ENCODE assay signal across 25 mouse cellular contexts in the genomic region with DNA sequence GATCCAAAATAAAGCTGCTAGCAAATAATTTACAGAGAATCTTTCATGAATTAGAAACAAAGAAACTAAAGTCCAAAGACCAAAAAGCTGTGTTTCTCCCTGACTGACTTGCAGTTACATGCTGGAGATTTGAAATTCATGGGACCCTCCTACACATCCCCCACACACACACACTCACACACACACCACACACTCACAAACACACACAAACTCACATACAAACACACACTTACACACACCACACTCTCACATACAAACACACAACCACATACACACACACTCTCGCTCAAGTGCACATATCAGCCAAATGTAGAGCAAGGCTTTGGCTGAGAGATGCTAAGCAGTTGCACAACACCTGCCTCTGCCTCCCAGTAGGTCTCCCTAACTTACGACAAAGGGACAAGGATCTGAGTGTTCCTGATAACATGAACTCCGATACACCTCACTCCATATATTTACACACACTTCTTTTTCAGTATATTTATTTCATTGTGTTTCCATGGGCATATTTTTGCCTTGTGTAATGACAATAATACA. TPM values are rescaled to one million over a fixed set of nuclear protein-coding genes. Genes with fewer than 3 reads are reported as not detected.
A peak's percentile ranks its signal among the peaks of the same experiment; 100 is the strongest.
DNase-seq lines count a peak whose midpoint lies in the region; ATAC-seq and TF ChIP-seq lines count a peak whose summit lies in the region.
"Had no signal": no experiment of that assay in that cellular context is flagged by ENCODE, and none has a peak within 500 bp of the region (broad histone marks: within the 10 kb centered on the region; RNA-seq: fewer than 3 reads in every experiment).

No protein-coding gene starts in this region.

- peak; percentile 56 for DNase-seq in kidney, adult 18-20 months
- DNase-seq in liver, adult 2 months (ENCODE audit: extremely low read depth, low read depth, low spot score), result peak; percentile 98
- no peak for DNase-seq in liver, embryonic 11.5 days (ENCODE audit: low spot score)
- DNase-seq in layer of hippocampus, adult 9-11 months, result no peak
- DNase-seq: adrenal gland, adult 8-10 months; adrenal gland, postnatal 25 days; cerebellum, adult 11-12 months; cerebellum, adult 8-10 months; cerebellum, postnatal 10 days; cerebellum, postnatal 36 days; embryo, embryonic 11 days; gastrocnemius, postnatal 14 days; heart, adult 11 months had no signal

- no peak overlapping the region for H3K27ac ChIP-seq in kidney, embryonic 14.5 days (ENCODE audit: low read depth, low read length)
- H3K27ac ChIP-seq in liver, adult 2 months (replicated peaks; ENCODE audit: insufficient read depth, low read depth, low read length), result peak overlapping the region; percentile 80
- no peak overlapping the region for H3K27ac ChIP-seq in liver, embryonic 11.5 days (ENCODE audit: low read depth, low read length)
- H3K27ac ChIP-seq in kidney, embryonic 15.5 days, result 0 out of 2 replicates have a peak overlapping the region, but pooled peaks have one; percentile 33
- peak overlapping the region; percentile 61; the same call in 1 of the 2 replicates for H3K27ac ChIP-seq in kidney, embryonic 16.5 days (ENCODE audit: low read length)
- H3K27ac ChIP-seq: embryonic facial prominence, embryonic 10.5 days; embryonic facial prominence, embryonic 13.5 days; forebrain, embryonic 12.5 days; forebrain, embryonic 15.5 days; hindbrain, embryonic 12.5 days; hindbrain, embryonic 15.5 days had no signal

- no peaks in the 10 kb centered on the region for H3K36me3 ChIP-seq in kidney, embryonic 14.5 days (ENCODE audit: control insufficient read depth, insufficient read depth, low read length)
- H3K36me3 ChIP-seq in liver, adult 2 months (ENCODE audit: control insufficient read depth, insufficient read depth, low read length), result no peaks in the 10 kb centered on the region
- no peaks in the 10 kb centered on the region for H3K36me3 ChIP-seq in liver, embryonic 11.5 days (ENCODE audit: control insufficient read depth, insufficient read depth, low read length)
- no peaks in the 10 kb centered on the region for H3K36me3 ChIP-seq in kidney, embryonic 15.5 days
- no peaks in the 10 kb centered on the region for H3K36me3 ChIP-seq in kidney, embryonic 16.5 days (ENCODE audit: insufficient read depth, low read length)
- H3K36me3 ChIP-seq: embryonic facial prominence, embryonic 10.5 days; embryonic facial prominence, embryonic 13.5 days; forebrain, embryonic 12.5 days; forebrain, embryonic 15.5 days; hindbrain, embryonic 12.5 days; hindbrain, embryonic 15.5 days had no signal

- no peaks in the 10 kb centered on the region for H3K9me3 ChIP-seq in kidney, embryonic 14.5 days (ENCODE audit: control insufficient read depth, low read length)
- H3K9me3 ChIP-seq in liver, embryonic 11.5 days (ENCODE audit: control insufficient read depth, low read length), result no peaks in the 10 kb centered on the region
- no peaks in the 10 kb centered on the region for H3K9me3 ChIP-seq in kidney, embryonic 15.5 days (replicated peaks)
- H3K9me3 ChIP-seq in kidney, embryonic 16.5 days (ENCODE audit: low read length), result no peaks in the 10 kb centered on the region
- H3K9me3 ChIP-seq: embryonic facial prominence, embryonic 10.5 days; embryonic facial prominence, embryonic 13.5 days; forebrain, embryonic 12.5 days; forebrain, embryonic 15.5 days; hindbrain, embryonic 12.5 days; hindbrain, embryonic 15.5 days had no signal

- no peaks in the 10 kb centered on the region for H3K27me3 ChIP-seq in kidney, embryonic 14.5 days (ENCODE audit: control insufficient read depth, insufficient read depth, low read length)
- no peaks in the 10 kb centered on the region for H3K27me3 ChIP-seq in liver, adult 2 months (ENCODE audit: control insufficient read depth, insufficient read depth, low read length)
- H3K27me3 ChIP-seq in liver, embryonic 11.5 days (replicated peaks; ENCODE audit: control insufficient read depth, insufficient read depth, low read length), result no peaks in the 10 kb centered on the region
- no peaks in the 10 kb centered on the region for H3K27me3 ChIP-seq in kidney, embryonic 15.5 days
- no peaks in the 10 kb centered on the region for H3K27me3 ChIP-seq in kidney, embryonic 16.5 days (ENCODE audit: insufficient read depth, low read length)
- H3K27me3 ChIP-seq: embryonic facial prominence, embryonic 13.5 days; forebrain, embryonic 12.5 days; forebrain, embryonic 15.5 days; hindbrain, embryonic 12.5 days; hindbrain, embryonic 15.5 days had no signal

- no peak overlapping the region for H3K4me2 ChIP-seq in kidney, embryonic 14.5 days (replicated peaks; ENCODE audit: low read depth, low read length)
- H3K4me2 ChIP-seq in liver, embryonic 11.5 days, result no peak overlapping the region
- H3K4me2 ChIP-seq in kidney, embryonic 15.5 days, result no peak overlapping the region
- no peak overlapping the region; the same call in 1 of the 2 replicates for H3K4me2 ChIP-seq in kidney, embryonic 16.5 days (replicated peaks; ENCODE audit: low read depth, low read length)
- H3K4me2 ChIP-seq: embryonic facial prominence, embryonic 13.5 days; forebrain, embryonic 12.5 days; forebrain, embryonic 15.5 days; heart, embryonic 11.5 days; hindbrain, embryonic 12.5 days; hindbrain, embryonic 15.5 days had no signal

- 91% methylated on average over 3 of the region's 3 CpGs for WGBS in kidney, embryonic 14.5 days
- WGBS in liver, adult 2 months, result 21% methylated on average over 3 of the region's 3 CpGs
- WGBS in liver, embryonic 11.5 days, result 76% methylated on average over 3 of the region's 3 CpGs
- WGBS in kidney, embryonic 15.5 days, result 90% methylated on average over 3 of the region's 3 CpGs
- WGBS in kidney, embryonic 16.5 days, result 82% methylated on average over 3 of the region's 3 CpGs

- peaks cover 40% of the 10 kb centered on the region for H3K79me2 ChIP-seq in liver, adult 2 months (ENCODE audit: control insufficient read depth, insufficient read depth, low read length)

- no peak for TF ChIP-seq CTCF in liver, adult 2 months (IDR thresholded peaks at IDR 0.05; ENCODE audit: low read depth, low read length)

- no peak for ATAC-seq in kidney, embryonic 14.5 days (ENCODE audit: low FRiP score, low TSS enrichment)
- no peak for ATAC-seq in liver, embryonic 11.5 days (replicated peaks; ENCODE audit: low FRiP score)
- 0 out of 2 replicates have a peak, but pooled peaks have one; percentile 31 for ATAC-seq in kidney, embryonic 15.5 days (replicated peaks; ENCODE audit: low FRiP score)
- peak; percentile 50; the same call in 1 of the 2 replicates for ATAC-seq in kidney, embryonic 16.5 days (ENCODE audit: low FRiP score, low TSS enrichment)
- ATAC-seq: activated CD4-positive, CD25-positive, alpha-beta regulatory T cell, adult 4 months; forebrain, embryonic 15.5 days had no signal

- no peak for TF ChIP-seq POLR2A in liver, adult 2 months (IDR thresholded peaks at IDR 0.05; ENCODE audit: extremely low read depth, insufficient read depth, low read length)

- H3K4me3 ChIP-seq in kidney, embryonic 14.5 days (ENCODE audit: low read length), result no peak overlapping the region
- H3K4me3 ChIP-seq in liver, adult 2 months (ENCODE audit: insufficient read depth, low read depth, low read length), result peak overlapping the region; percentile 5; the same call in 1 of the 2 replicates
- no peak overlapping the region for H3K4me3 ChIP-seq in liver, embryonic 11.5 days (ENCODE audit: low read depth, low read length)
- H3K4me3 ChIP-seq in kidney, embryonic 15.5 days (replicated peaks), result no peak overlapping the region
- H3K4me3 ChIP-seq in kidney, embryonic 16.5 days (ENCODE audit: low read length), result no peak overlapping the region
- H3K4me3 ChIP-seq: embryonic facial prominence, embryonic 10.5 days; embryonic facial prominence, embryonic 13.5 days; erythroblast, embryonic 14.5 days; forebrain, embryonic 12.5 days; forebrain, embryonic 15.5 days; hindbrain, embryonic 12.5 days; hindbrain, embryonic 15.5 days had no signal

- no peaks in the 10 kb centered on the region for H3K4me1 ChIP-seq in kidney, embryonic 14.5 days (ENCODE audit: control insufficient read depth, insufficient read depth, low read length)
- peaks cover 50% of the 10 kb centered on the region for H3K4me1 ChIP-seq in liver, adult 2 months (ENCODE audit: control insufficient read depth, insufficient read depth, low read length)
- no peaks in the 10 kb centered on the region for H3K4me1 ChIP-seq in liver, embryonic 11.5 days (replicated peaks; ENCODE audit: control insufficient read depth, insufficient read depth, low read length)
- peaks cover 10% of the 10 kb centered on the region; the same call in 1 of the 2 replicates for H3K4me1 ChIP-seq in kidney, embryonic 15.5 days
- 0 out of 2 replicates have a peak, but pooled peaks cover 6% of the 10 kb centered on the region for H3K4me1 ChIP-seq in kidney, embryonic 16.5 days (ENCODE audit: insufficient read depth, low read length)
- H3K4me1 ChIP-seq: forebrain, embryonic 12.5 days; hindbrain, embryonic 15.5 days had no signal

- no peak overlapping the region for H3K9ac ChIP-seq in kidney, embryonic 14.5 days (ENCODE audit: low read depth, low read length)
- peak overlapping the region; percentile 62 for H3K9ac ChIP-seq in liver, adult 2 months (ENCODE audit: low read depth, low read length)
- no peak overlapping the region for H3K9ac ChIP-seq in liver, embryonic 11.5 days (ENCODE audit: low read depth, low read length)
- H3K9ac ChIP-seq in kidney, embryonic 15.5 days, result no peak overlapping the region
- H3K9ac ChIP-seq in kidney, embryonic 16.5 days (replicated peaks; ENCODE audit: low read length), result no peak overlapping the region
- H3K9ac ChIP-seq: embryonic facial prominence, embryonic 13.5 days; forebrain, embryonic 12.5 days; forebrain, embryonic 15.5 days; hindbrain, embryonic 12.5 days; hindbrain, embryonic 15.5 days had no signal

RNA-seq across cellular contexts. Expression of gene Arhgap42, which starts 16.9 kb away (rescaled TPM):
- polyA plus RNA-seq in kidney, embryonic 14.5 days (2014; fragmentation: Nextera tagmentation; extraction: Ambion mirVana), result 27.0 and 43.4 TPM in 2 replicates
- total RNA-seq in liver, adult 2 months (2014; rRNA removed), result 28.1 and 30.1 TPM in 2 replicates
- 20.3 and 21.8 TPM in 2 replicates for polyA plus RNA-seq in liver, adult 2 months (2012; rRNA removed)
- polyA plus RNA-seq in liver, embryonic 11.5 days (2014; fragmentation: Nextera tagmentation; extraction: Ambion mirVana), result 14.8 and 16.2 TPM in 2 replicates
- 43.5 and 46.8 TPM in 2 replicates for polyA plus RNA-seq in kidney, embryonic 15.5 days (2015; fragmentation: Nextera tagmentation; extraction: Ambion mirVana)
- polyA plus RNA-seq in kidney, embryonic 16.5 days (2015; fragmentation: Nextera tagmentation; extraction: Ambion mirVana), result 35.3 and 42.3 TPM in 2 replicates
- polyA plus RNA-seq: activated CD4-positive, CD25-positive, alpha-beta regulatory T cell, adult 4 months had no signal

Comparison
In these comparisons a context has a peak if more than half of its experiments do, and no peak if none do; other contexts are left out.
1. DNase-seq: peak in kidney, adult 18-20 months (single experiment) and liver, adult 2 months (single experiment); none in liver, embryonic 11.5 days (single experiment) and layer of hippocampus, adult 9-11 months (single experiment).
2. ATAC-seq: peak in kidney, embryonic 15.5 days (single experiment) and kidney, embryonic 16.5 days (single experiment); none in kidney, embryonic 14.5 days (single experiment) and liver, embryonic 11.5 days (single experiment).
3. H3K27ac ChIP-seq: peak in liver, adult 2 months (single experiment), kidney, embryonic 15.5 days (single experiment) and kidney, embryonic 16.5 days (single experiment); none in kidney, embryonic 14.5 days (single experiment) and liver, embryonic 11.5 days (single experiment).